In the genomic region with DNA sequence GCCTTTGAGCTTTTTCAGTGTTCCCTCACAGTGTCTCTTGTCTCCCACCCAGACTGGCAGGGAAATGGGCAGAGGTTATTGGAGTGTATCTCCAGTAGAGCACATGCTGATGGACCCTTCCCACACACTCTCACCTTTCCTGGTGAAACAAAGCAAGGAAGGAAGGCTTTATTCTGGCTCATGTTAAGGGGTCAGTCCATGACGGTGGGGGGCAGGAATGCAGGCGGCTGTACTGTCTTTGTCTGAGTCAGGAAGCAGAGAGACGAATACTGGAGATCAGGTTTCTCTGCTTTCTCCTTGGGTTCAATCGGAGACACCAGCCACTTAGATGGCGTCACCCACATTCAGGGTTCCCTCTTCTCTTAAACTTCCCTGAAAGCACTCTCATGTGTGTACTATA, we compare ENCODE assay signal across 18 mouse cellular contexts. TPM values are rescaled to one million over a fixed set of nuclear protein-coding genes. Genes with fewer than 3 reads are reported as not detected.
DNase-seq lines count a peak whose midpoint lies in the region; ATAC-seq and TF ChIP-seq lines count a peak whose summit lies in the region.
"Had no signal": no experiment of that assay in that cellular context is flagged by ENCODE, and none has a peak within 500 bp of the region (broad histone marks: within the 10 kb centered on the region; RNA-seq: fewer than 3 reads in every experiment).

No protein-coding gene starts in this region.

- peaks cover 63% of the 10 kb centered on the region for H3K4me1 ChIP-seq in kidney, embryonic 15.5 days
- H3K4me1 ChIP-seq in midbrain, embryonic 10.5 days: peaks cover 45% of the 10 kb centered on the region
- 0 out of 2 replicates have a peak, but pooled peaks cover 3% of the 10 kb centered on the region for H3K4me1 ChIP-seq in midbrain, postnatal 0 days (ENCODE audit: insufficient read depth, low read length)

- H3K27me3 ChIP-seq in kidney, embryonic 15.5 days: no peaks in the 10 kb centered on the region
- no peaks in the 10 kb centered on the region for H3K27me3 ChIP-seq in midbrain, embryonic 10.5 days (ENCODE audit: low read depth, poor library complexity, severe bottlenecking)
- no peaks in the 10 kb centered on the region for H3K27me3 ChIP-seq in midbrain, postnatal 0 days (ENCODE audit: insufficient read depth, low read length)
- H3K27me3 ChIP-seq: forebrain, embryonic 15.5 days; hindbrain, embryonic 12.5 days had no signal

- no peaks in the 10 kb centered on the region for H3K36me3 ChIP-seq in kidney, embryonic 15.5 days
- peaks cover 28% of the 10 kb centered on the region for H3K36me3 ChIP-seq in midbrain, embryonic 10.5 days
- no peaks in the 10 kb centered on the region for H3K36me3 ChIP-seq in midbrain, postnatal 0 days (ENCODE audit: insufficient read depth, low read length)
- H3K36me3 ChIP-seq: forebrain, embryonic 15.5 days; hindbrain, embryonic 12.5 days had no signal

- no peak for TF ChIP-seq CTCF in midbrain, postnatal 0 days (IDR thresholded peaks at IDR 0.05)

- H3K27ac ChIP-seq in kidney, embryonic 15.5 days: no peak overlapping the region
- 0 out of 2 replicates have a peak overlapping the region, but pooled peaks have one; percentile 13 for H3K27ac ChIP-seq in midbrain, embryonic 10.5 days (replicated peaks)
- H3K27ac ChIP-seq in midbrain, postnatal 0 days (ENCODE audit: low read depth, low read length): no peak overlapping the region
- H3K27ac ChIP-seq: forebrain, embryonic 15.5 days; hindbrain, embryonic 12.5 days; limb, embryonic 10.5 days had no signal

- 51% methylated on average over 5 of the region's 5 CpGs for WGBS in kidney, embryonic 15.5 days
- 62% methylated on average over 5 of the region's 5 CpGs for WGBS in midbrain, embryonic 10.5 days
- WGBS in midbrain, postnatal 0 days: 71% methylated on average over 5 of the region's 5 CpGs

- no peak overlapping the region for H3K9ac ChIP-seq in kidney, embryonic 15.5 days
- H3K9ac ChIP-seq in midbrain, postnatal 0 days (replicated peaks; ENCODE audit: low read length, poor library complexity, severe bottlenecking): no peak overlapping the region
- H3K9ac ChIP-seq: forebrain, embryonic 15.5 days; hindbrain, embryonic 12.5 days; liver, postnatal 0 days had no signal

- no peak overlapping the region for H3K4me3 ChIP-seq in kidney, embryonic 15.5 days (replicated peaks)
- H3K4me3 ChIP-seq in midbrain, embryonic 10.5 days: no peak overlapping the region
- H3K4me3 ChIP-seq in midbrain, postnatal 0 days (ENCODE audit: low read depth, low read length): no peak overlapping the region
- H3K4me3 ChIP-seq: forebrain, embryonic 15.5 days; hindbrain, embryonic 12.5 days; limb, embryonic 10.5 days had no signal

- H3K4me2 ChIP-seq in kidney, embryonic 15.5 days: no peak overlapping the region
- H3K4me2 ChIP-seq in midbrain, postnatal 0 days (ENCODE audit: low read depth, low read length, poor library complexity, severe bottlenecking): no peak overlapping the region
- H3K4me2 ChIP-seq: forebrain, embryonic 15.5 days; heart, embryonic 11.5 days; hindbrain, embryonic 12.5 days had no signal

- no peaks in the 10 kb centered on the region for H3K9me3 ChIP-seq in kidney, embryonic 15.5 days (replicated peaks)
- no peaks in the 10 kb centered on the region for H3K9me3 ChIP-seq in midbrain, embryonic 10.5 days (replicated peaks)
- H3K9me3 ChIP-seq in midbrain, postnatal 0 days (ENCODE audit: low read length): no peaks in the 10 kb centered on the region
- H3K9me3 ChIP-seq: forebrain, embryonic 15.5 days; hindbrain, embryonic 12.5 days; limb, embryonic 10.5 days had no signal

- peak; percentile 57 for ATAC-seq in kidney, embryonic 15.5 days (replicated peaks; ENCODE audit: low FRiP score)
- no peak for ATAC-seq in midbrain, postnatal 0 days (ENCODE audit: low FRiP score)
- ATAC-seq: forebrain, embryonic 15.5 days; liver, postnatal 0 days had no signal

- peak; percentile 85 for DNase-seq in heart, adult 11 months
- no peak for DNase-seq in heart, adult 18-20 months
- DNase-seq in kidney, postnatal 4 days: no peak
- no peak for DNase-seq in midbrain, embryonic 10.5 days (ENCODE audit: low spot score)
- DNase-seq in midbrain, postnatal 0 days (ENCODE audit: low spot score): no peak
- DNase-seq in right cerebral cortex, postnatal 14 days: no peak
- DNase-seq: cerebellum, adult 8-10 months; gastrocnemius, postnatal 25 days; kidney, postnatal 25 days; layer of hippocampus, adult 9-11 months; liver, postnatal 0 days; lung, postnatal 14 days; thymus, postnatal 14 days had no signal

RNA-seq across cellular contexts. Expression of a gene that starts 11.7 kb away (rescaled TPM):
- 10 to 100 TPM; 11.3 to 12.1 TPM for total RNA-seq in heart, adult 18-20 months (2021)
- polyA plus RNA-seq in kidney, embryonic 15.5 days (2015; fragmentation: Nextera tagmentation; extraction: Ambion mirVana): 11.4 and 13.0 TPM in 2 replicates
- polyA plus RNA-seq in midbrain, embryonic 10.5 days (2016; fragmentation: Nextera tagmentation; extraction: Ambion mirVana): 12.6 and 12.8 TPM in 2 replicates
- 7.2 and 9.3 TPM in 2 replicates for total RNA-seq in midbrain, postnatal 0 days (2014; rRNA removed)
- polyA plus RNA-seq in midbrain, postnatal 0 days (2015; fragmentation: Nextera tagmentation; extraction: Ambion mirVana): 2.0 and 2.9 TPM in 2 replicates
